ENCODE assay signal across 18 mouse cellular contexts in genomic region chr16:52069648-52070047, GRCm38 (mm10).
"Had no signal": no experiment of that assay in that cellular context is flagged by ENCODE, and none has a peak within 500 bp of the region (broad histone marks: within the 10 kb centered on the region; RNA-seq: fewer than 3 reads in every experiment).

No protein-coding gene starts in this region.

- H3K4me2 ChIP-seq: limb, embryonic 15.5 days; liver, embryonic 12.5 days; lung, embryonic 14.5 days; neural tube, embryonic 12.5 days had no signal

- DNase-seq: kidney, postnatal 36 days; layer of hippocampus, adult 9-11 months; layer of hippocampus, postnatal 36 days; lung, embryonic 14.5 days; lung, postnatal 10 days; lung, postnatal 4 days; midbrain, embryonic 14.5 days; retina, postnatal 1 day; right cerebral cortex, postnatal 4 days; spleen, adult 18-20 months; thymus, adult 2 months; thymus, postnatal 25 days had no signal

- H3K9ac ChIP-seq: limb, embryonic 15.5 days; liver, embryonic 12.5 days; lung, embryonic 14.5 days; neural tube, embryonic 12.5 days had no signal

- H3K4me3 ChIP-seq: limb, embryonic 15.5 days; liver, embryonic 12.5 days; midbrain, embryonic 10.5 days; myocyte; neural tube, embryonic 12.5 days had no signal

- H3K9me3 ChIP-seq: limb, embryonic 15.5 days; liver, embryonic 12.5 days; midbrain, embryonic 10.5 days; neural tube, embryonic 12.5 days had no signal

- H3K4me1 ChIP-seq: neural tube, embryonic 12.5 days had no signal

- H3K27me3 ChIP-seq: limb, embryonic 15.5 days; liver, embryonic 12.5 days; neural tube, embryonic 12.5 days had no signal

- H3K27ac ChIP-seq: kidney, postnatal 0 days; limb, embryonic 15.5 days; liver, embryonic 12.5 days; midbrain, embryonic 10.5 days; neural tube, embryonic 12.5 days had no signal

- H3K36me3 ChIP-seq: limb, embryonic 15.5 days; liver, embryonic 12.5 days; neural tube, embryonic 12.5 days had no signal

- ATAC-seq: liver, embryonic 12.5 days had no signal
